Mouse (Mus musculus) T-helper 1 cell (primary cell): ENCODE measurements at regions not wholly inside any gene's neighbourhood (a gene's known extent, or its start where the extent isn't known, plus 50 kb on each side); places are given as distances from the start of the nearest gene placed in this dataset.

Experiments
- in situ Hi-C: fragments of 300-600 bp; cut with MboI, MseI; formaldehyde crosslinking; loops from one replicate; pipeline ENCODE4 v1.15.1; 2025; ENCODE audit warnings: high pct_unique_total_duplicates

DNA sequence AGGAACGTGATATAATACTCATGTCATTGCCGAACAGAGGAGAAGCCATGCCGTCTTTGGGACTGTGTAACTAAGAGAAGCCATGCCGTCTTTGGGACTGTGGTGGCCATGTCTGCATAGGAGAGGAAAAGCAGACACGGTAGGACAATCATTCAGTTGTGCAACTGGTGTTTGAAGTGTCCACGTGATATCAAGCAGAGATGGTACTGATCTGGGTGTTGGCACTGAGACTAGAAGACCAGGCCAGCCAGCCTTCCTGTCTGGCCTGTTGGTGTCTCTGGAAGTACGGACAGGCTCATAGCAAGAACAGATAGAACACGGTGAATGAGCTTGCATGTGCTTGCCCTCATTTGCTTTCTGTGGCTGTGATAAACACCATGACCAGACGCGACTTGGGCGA, 175.7 kb downstream of the Slc38a4 start:
- in situ Hi-C loops, result no loop called here

DNA sequence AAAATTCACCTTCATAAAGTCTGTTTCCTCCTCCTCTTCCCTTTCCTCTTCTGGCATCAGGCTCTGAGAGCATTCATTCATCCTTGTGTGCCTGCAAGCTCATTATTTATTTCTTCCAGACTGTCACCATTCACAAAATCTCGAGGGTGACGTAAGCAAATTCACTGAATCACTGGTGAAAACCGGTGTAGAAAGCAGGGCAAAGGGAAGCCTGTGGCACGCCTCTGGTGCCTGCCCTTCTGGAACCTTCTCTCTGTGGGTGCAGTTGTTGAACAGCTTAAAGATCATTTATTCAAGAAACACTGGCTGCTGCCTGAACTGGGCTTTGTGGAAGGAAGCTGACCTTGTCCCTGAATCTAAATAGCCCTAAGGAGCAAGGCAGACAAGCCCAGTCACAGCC, 177.0 kb downstream of the Slc38a4 start:
- in situ Hi-C loops, result no loop called here

DNA sequence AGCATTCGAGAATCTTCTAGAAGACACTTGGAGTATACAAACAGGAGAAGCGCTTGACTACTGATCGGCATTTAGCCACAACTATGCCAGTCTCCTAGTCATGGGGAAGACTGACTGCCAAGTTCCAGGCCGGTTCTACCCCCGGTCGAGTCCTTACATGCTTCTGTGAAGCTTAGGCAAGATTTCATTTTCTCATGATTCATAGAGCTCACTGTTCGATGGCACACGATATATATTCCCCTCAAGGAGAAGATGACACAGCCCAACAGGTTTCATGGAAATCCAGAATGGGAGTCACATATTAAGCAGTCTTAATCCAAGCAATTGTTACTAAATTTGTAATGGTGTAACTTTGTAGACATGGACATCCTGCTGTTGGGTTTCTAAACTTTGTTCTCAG, 177.8 kb downstream of the Slc38a4 start:
- in situ Hi-C loops, result no loop called here

DNA sequence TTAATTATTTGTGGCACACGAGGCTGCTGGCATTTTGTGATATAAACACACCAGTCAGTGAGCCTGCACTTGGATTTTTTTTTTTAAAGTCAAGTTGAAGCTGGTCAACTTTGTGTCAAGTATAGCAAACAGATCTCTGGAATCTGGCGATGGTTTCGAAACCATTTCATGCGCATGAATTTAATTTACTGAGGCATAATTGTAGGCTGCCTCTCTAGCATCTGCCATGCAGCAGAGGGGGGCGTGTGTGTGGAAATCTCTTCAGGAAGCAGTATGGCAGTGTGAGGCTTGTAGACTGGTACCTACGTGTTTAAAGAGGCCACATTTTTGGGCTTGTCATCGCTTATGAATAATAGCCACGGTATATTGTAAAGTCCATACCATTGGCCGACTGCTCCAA, 177.7 kb upstream of the Slc38a2 start:
- in situ Hi-C loops, result no loop called here

DNA sequence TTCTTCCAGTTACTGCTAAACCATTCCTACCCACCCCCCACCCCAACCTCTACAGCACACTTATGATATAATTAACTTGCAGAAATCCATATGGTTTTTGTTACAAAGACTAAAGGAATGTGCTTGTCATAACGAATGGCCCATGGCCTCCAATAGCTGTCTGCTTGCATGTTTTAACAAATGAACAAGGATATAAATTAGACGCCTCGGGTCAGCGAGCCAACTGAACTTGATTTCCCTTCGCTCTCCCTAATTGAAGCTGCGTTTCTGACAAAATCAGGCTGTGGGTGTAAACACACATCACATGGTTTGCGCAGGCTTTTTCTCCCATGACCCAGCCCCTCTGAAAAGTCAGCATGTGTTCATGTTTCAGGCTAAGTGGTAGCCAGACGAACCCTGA, 174.6 kb upstream of the Slc38a2 start:
- in situ Hi-C loops, result no loop called here

DNA sequence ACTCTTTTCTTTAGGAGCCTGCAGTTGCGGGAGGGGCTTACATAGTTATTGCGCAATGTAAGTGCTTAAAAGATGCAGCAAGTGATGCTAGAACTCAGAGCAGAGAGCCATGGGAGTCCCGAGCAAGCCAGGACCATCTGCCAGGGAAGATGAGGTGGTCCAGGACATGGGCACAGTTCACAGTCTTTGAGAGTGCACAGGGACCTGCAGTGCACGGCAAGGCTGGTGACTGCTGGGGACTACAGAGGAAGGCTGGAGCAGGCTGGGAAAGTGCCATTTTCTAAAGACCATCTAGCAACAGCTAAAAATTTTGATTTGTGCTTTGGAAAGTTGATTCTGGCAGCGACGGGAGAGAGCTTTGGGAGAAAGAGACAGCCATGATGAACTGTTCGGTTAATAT, 174.0 kb upstream of the Slc38a2 start:
- in situ Hi-C loops, result no loop called here

DNA sequence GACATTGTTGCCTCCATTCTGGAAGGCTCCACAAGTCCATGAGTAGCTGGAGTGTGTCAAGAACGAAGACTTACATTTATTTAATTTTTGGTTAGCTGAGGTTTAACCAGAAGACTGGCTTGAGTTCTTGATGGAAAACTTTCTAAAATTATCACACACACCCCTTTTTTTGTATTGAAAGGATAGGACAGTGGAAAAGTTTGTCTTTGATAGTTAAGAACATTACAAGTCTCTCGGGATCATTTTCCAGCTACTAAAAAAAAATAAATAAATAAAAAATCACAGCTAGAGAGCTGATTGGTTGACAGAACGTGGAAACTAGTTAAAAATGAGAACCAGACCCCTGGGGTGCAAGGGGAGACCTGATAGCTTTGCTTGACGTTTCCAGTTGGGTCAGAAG, 173.6 kb upstream of the Slc38a2 start:
- in situ Hi-C loops, result no loop called here

DNA sequence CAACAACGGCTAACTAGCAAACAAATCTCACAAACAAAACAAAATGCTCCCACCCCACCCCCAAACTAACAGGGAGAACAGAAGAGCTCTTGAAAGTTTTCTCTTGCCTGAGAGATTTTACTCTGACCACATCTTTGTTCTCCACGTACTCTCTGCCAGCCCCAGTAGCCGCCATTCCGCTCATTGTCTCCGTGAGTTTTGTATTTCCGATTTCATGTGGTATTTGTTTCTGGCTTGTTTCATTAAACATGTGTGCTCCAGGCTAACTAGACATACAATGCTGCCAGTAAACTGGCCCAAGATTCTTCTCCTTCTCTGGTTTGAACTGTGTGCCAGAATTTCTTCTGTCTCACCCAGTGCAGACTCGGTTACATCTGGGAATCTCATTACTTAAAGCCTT, 168.2 kb upstream of the Slc38a2 start:
- in situ Hi-C loops, result no loop called here

DNA sequence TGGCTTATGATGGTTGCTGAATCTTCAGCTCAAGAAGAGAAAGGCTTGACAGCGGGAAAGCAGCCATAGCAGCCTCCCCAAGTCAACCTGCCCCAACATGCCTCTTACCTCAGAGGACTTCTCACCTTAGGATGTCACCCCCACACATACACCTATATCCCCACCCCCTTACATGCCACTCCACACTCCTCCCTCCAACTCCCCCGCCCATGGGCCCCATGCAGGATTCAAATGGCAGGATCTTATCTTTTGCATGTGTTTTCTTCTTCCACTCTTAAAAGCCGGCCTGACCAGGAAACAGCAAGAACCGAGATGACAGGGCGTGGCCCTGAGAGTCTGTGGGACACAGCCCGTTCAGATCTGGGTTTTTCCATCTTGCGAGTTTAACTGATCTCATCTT, 166.4 kb upstream of the Slc38a2 start:
- in situ Hi-C loops, result no loop called here

DNA sequence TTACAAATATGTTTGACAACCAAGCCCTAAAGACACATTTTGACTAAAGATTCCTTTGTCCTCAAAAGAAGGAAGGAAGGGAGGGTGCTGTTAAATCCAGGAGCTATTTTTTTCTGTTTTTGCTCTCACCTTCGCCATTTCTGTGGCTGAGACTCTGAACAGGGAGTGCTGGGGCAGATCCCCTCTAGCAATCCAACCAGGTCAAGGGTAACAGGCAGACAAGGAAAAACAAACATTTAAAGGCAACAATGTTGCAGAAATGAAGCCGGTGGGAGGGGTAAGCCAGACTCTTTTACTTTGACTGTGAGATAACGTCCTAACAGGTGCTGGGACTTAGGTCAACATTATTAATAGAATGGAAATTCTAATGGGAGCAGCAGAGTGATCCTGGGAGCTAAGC, 158.2 kb upstream of the Slc38a2 start:
- in situ Hi-C loops, result no loop called here

DNA sequence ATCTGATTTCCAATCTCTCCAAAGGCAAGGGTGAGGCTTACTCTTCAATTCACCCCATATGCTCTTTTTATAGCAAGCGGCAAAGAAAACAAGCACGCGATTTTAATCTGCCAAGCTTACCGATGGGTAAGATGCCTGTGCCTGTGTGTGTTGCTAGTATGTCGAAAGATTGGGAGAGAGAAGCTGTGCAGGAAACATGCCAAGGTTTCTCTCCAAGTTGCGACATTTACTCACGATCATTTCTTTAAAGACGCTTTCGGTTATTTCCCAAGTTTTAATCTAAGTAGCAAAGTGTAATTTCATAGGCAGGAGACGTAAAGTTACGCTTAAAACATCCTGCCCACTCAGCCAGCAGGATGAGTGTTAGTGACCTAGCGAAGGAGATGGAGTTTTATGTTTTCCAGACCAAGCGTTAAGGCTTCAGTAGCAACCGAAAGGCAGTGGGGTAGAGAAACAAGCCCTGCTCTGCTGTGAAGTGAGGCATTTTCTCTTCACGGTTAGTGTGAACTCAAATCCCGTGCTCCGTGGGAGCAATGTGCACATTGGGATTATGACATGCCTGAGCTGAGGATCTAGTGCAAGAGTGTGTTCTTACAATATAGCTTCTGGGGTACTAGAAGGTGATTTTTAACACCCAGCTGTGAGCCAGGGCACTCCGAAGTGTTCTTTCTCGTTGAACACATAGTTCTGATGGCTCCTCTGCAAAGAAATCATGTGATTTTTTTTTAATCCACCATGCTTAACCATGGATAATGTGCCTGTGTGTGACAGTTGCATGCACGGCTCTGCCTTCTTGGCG, 152.6 kb upstream of the Slc38a2 start:
- in situ Hi-C loops, result no loop called here

DNA sequence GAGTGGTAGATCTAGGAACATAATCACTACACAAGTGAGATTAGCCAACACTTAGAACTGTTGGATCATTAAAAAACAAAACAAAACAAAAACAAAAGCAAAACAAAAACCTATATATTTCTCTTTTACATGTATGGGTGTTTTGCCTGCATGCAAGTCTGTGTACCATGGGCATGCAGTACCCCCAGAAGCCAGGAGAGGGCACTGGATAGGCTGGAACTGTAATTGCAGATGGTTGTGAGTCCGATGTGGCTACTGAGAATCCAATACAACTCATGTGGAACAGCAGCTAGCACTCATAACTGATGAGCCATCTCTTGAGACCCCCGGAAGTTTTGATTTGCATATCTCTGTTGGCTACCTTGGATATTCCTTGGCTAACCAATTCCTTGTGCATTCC, 148.6 kb upstream of the Slc38a2 start:
- in situ Hi-C loops, result no loop called here

DNA sequence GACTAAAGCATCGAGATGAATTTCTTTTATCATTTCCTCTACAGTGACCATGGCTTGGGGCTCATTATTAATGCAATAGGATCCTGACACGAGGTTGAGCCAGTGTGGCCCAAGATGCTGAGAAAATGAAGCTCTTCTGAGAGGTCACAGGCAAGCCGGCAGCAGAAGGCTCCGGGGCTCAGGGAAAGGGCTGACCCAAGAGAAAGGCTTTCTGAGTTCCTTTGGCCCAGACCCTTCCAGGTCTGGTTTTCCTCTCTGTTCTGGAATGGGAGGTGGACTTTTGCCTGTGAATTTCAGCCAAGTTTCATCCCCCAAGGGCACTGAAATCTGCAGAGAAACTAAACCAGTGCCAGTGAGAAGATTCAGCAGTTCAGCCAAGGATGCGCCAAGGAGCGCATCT, 145.7 kb upstream of the Slc38a2 start:
- in situ Hi-C loops, result no loop called here

DNA sequence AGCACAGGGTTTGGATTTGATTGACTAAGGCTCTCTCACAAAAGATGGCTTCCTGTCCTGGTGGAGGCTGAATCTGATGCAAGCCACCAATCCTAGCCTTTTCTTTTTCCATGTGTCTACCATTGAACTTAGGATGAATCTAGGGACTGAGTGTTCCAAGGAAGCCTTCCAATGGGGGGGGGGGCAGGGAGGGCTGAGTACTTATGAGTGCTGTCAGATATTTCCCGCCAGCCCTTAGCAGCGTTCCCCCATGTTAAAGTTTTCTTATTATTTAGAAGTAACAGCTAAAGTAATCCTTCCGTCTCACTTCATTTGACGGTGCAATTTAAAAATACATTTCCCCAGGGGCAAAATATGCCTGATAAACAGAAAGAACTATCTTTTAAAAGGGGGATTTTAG, 144.8 kb upstream of the Slc38a2 start:
- in situ Hi-C loops, result no loop called here

DNA sequence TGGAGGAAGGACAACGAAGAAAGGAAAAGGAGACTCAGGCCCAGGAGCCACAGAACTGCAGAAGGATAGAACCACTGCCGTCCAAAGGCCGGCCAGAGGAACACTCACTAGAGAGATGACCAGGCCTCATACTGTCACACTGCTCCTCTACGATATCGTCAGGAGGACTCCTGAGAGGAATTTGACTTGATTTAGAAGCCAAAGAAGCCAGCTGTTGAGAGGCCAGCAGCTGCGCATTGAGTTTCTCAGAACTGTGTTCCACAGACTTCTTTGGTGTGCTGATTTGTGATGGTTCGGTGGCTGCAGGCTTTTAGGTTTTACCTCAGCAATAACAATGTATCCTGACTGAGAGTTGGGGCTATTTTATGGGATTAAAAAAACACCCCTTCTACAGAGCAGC, 144.1 kb upstream of the Slc38a2 start:
- in situ Hi-C loops, result no loop called here

DNA sequence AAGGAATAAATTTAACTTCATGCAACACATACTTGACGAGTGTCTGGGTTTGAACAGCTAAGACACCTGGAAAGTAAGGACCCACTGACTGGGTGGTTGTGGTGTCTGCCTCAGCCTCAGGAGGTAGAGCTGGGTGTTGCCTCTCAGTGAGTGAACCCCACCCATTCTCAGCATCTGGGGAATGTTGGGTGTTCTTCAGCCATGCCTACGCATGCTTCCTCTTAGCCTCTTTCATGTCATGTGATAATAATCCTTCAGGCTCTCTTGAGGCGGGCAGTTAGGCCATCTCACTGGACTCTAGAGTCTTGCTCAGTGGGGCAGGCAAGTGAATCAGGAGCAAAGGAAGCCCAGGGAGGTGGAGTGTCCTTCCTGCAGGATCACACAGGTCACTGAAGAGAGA, 143.4 kb upstream of the Slc38a2 start:
- in situ Hi-C loops, result no loop called here

DNA sequence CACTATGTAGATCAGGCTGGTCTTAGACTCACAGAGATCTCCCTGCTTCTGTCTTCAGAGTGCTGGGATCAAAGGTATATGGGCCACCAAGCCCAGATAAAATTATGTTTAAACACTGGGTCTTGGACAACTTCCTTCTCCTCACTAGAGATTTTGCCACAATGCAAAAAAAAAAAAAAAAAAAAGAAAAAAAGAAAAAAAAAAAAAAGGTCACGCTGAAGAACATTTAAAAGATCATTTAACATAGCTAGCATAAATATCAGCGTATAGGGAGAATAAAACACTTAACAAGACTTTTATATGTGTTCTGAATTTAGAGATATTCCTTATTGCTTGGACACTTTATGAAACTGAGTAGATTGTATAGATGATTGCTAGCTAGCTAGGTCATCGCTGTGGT, 137.1 kb upstream of the Slc38a2 start:
- in situ Hi-C loops, result no loop called here

DNA sequence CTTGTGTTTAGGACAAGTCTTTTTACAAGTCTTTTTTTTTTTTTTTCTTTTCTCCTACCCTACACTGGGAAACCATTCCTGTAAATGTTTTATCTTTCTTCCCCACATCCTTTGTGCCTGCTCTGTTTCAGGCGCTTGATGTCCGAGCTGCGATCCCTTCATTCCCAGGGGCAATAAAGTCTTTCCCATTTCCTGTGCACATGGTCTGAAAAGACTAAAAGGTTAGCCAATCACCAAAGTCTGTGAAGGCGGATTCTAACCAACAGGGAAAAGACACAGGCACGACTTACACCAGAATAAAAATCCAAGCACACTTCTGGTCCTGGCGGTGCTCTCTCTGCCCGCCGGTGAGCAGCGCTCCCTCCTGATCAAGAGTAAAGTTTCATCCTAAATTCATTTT, 135.3 kb upstream of the Slc38a2 start:
- in situ Hi-C loops, result no loop called here

DNA sequence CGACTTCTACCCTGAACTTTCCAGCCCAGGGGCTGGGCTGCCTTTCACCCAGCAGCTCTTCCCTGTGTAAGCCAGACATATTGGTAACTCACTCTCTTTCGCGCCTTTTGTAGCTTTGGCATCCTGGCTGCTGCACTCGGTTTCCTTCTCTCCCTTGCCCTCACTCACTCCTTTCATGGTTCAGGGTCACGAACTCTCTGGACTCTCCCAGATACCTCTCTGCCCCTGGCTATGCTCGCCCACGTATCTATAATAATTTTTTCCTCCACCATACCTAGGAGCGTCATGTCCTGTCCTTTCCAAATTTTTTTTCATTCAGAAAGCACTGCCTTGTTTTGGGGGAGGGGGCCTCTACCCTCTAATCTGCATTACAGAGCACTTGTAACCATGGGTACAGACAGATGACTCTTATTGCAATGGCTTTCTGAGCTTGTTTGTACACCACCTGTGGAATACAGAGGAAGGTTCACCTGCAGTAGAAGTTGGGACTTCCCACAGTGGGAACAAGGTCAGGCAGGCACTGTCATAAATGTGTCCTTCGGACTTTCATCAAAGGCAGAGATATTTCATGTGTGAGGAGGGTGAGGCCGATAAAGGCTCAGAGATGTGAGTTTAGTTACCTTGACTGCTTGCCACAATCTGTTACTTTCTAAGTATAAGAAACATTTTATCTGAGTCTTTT, 134.8 kb upstream of the Slc38a2 start:
- in situ Hi-C loops, result no loop called here

DNA sequence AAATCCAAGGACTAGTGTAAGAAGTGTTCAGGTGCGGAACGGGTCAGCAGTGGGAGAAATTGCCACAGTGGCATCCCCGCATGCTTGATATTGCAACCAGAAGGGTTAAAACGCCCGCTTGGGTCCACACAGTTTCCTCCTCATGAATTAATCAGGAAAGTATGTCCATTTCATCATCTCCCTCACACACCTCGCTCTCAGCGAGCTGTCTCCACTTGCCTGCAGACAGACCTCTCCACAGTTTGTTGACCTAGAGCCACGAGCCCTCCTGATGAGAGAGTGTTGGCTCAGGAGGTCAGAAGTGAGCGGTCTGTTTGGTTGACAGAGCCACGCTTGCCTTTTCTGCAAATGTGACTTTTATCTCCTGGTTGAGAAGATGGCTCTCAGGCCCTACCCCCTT, 132.9 kb upstream of the Slc38a2 start:
- in situ Hi-C loops, result no loop called here

DNA sequence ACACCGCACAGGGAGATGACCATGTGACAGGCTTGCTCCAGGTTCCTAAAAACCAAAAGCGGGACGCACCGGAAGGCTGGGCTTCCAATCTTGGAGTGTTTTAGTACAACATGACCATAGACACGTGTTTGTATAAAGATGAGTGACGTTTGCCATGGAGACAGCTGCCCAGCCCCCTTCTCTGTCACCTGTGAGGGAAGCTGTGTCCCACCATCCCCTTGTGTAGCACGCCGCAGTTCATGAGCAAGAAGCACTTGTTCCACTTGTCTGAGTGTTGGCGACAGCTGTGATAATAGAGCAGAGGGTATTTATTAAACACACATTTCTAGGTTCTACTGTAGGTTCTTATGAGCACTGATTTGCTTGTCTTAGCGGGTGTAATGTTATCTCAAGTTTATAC, 131.7 kb upstream of the Slc38a2 start:
- in situ Hi-C loops, result no loop called here

DNA sequence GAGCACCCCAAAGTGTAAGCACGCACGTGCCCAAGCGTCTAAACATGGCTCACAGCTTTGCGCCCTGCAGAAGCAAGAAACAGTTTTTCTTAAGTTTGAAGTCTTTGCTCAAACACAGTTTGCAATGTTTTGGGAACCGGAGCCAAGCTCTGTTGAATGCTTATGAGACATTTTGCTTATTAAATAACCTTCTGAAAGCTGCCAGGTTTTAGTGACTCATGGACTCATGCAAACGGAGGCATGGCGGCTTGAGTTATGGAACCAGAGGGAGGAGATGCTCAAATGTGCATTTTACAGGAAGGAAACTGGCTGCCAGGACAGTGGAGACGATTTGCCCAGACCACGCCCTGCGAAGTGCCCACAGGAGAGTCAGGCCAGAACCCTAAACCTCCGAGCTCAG, 131.0 kb upstream of the Slc38a2 start:
- in situ Hi-C loops, result no loop called here

DNA sequence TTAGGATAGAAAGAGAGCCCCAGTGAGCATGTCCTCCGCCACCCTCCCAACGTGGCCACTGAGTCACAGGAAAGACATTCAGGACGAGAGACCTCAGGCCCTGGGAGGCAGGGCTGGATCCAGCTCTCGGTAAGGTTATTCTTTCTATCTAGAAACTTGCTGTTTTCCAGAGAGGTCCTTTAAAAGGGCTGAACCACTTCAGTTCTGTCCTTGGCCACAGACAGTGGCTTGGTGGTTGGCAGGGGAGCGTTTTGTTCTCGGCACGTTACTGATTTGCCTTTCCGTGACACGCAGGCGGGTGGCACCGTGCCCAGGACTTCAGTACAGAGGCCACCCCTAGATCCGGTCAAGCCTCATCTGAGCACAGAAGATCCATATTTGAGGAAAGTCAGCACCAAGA, 130.4 kb upstream of the Slc38a2 start:
- in situ Hi-C loops, result no loop called here

DNA sequence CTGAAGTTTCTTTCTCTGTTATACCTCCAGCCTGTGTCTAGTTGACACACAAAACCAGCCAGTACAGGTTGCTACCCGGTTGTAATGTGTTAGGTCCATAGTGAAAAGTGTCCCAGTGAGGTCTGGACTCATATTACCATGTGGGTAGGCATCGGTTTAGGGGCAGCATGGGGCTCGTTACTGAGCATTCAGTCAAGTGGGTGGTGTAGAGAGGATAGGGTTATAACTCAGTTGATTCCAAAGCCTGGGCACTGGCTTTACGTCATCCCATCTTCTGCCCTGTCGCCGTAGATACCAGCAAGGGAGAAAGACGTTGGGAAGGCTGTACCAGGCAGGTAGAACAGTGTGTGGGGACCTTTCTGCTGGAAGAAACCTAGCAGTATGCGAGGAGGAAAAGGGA, 129.2 kb upstream of the Slc38a2 start:
- in situ Hi-C loops, result no loop called here
